Mouse (Mus musculus): Measurements from ENCODE around the gene Fam3c.

Gene Fam3c

GRCm38 (mm10) chr6:22356086-22356507 lies at the start of gene Fam3c:
Fam3c (minus strand) TSS chr6:22356243.
- peak; percentile 96 for DNase-seq (ENCODE audit: low read depth, low spot score)

GRCm38 (mm10) chr6:22405021-22405420 lies 49.0 kb upstream of the Fam3c start:
- no peak for DNase-seq (ENCODE audit: low read depth, low spot score)

GRCm38 (mm10) chr6:22403736-22404135 lies 47.7 kb upstream of the Fam3c start:
- no peak for DNase-seq (ENCODE audit: low read depth, low spot score)

- no peak for DNase-seq (ENCODE audit: low read depth, low spot score)
These were observed 47.3 kb upstream of the Fam3c start for GRCm38 (mm10) chr6:22403317-22403716.

- no peak for DNase-seq (ENCODE audit: low read depth, low spot score)
These were observed 46.6 kb upstream of the Fam3c start for GRCm38 (mm10) chr6:22402548-22403164.

GRCm38 (mm10) chr6:22402037-22402436 lies 46.0 kb upstream of the Fam3c start:
- DNase-seq (ENCODE audit: low read depth, low spot score), result no peak

GRCm38 (mm10) chr6:22398079-22398774 lies 42.2 kb upstream of the Fam3c start:
- no peak for DNase-seq (ENCODE audit: low read depth, low spot score)

GRCm38 (mm10) chr6:22395207-22395606 lies 39.2 kb upstream of the Fam3c start:
- no peak for DNase-seq (ENCODE audit: low read depth, low spot score)

GRCm38 (mm10) chr6:22390654-22391365 lies 34.8 kb upstream of the Fam3c start:
- peak; percentile 17 for DNase-seq (ENCODE audit: low read depth, low spot score)

- DNase-seq (ENCODE audit: low read depth, low spot score), result no peak
These were observed 29.3 kb upstream of the Fam3c start for GRCm38 (mm10) chr6:22385254-22385870.

- DNase-seq (ENCODE audit: low read depth, low spot score), result no peak
These were observed 24.2 kb upstream of the Fam3c start for GRCm38 (mm10) chr6:22380269-22380668.

GRCm38 (mm10) chr6:22379831-22380230 lies 23.8 kb upstream of the Fam3c start:
- DNase-seq (ENCODE audit: low read depth, low spot score), result no peak

GRCm38 (mm10) chr6:22378462-22378861 lies 22.4 kb upstream of the Fam3c start:
- DNase-seq (ENCODE audit: low read depth, low spot score), result peak; percentile 22

GRCm38 (mm10) chr6:22374791-22375190 lies 18.7 kb upstream of the Fam3c start:
- DNase-seq (ENCODE audit: low read depth, low spot score), result no peak

GRCm38 (mm10) chr6:22373476-22373875 lies 17.4 kb upstream of the Fam3c start:
- DNase-seq (ENCODE audit: low read depth, low spot score), result peak; percentile 74

GRCm38 (mm10) chr6:22366977-22367376 lies 10.9 kb upstream of the Fam3c start:
- DNase-seq (ENCODE audit: low read depth, low spot score), result no peak

- DNase-seq (ENCODE audit: low read depth, low spot score), result no peak
These were observed 7.5 kb upstream of the Fam3c start for GRCm38 (mm10) chr6:22363590-22363989.

- DNase-seq (ENCODE audit: low read depth, low spot score), result no peak
These were observed 5.9 kb upstream of the Fam3c start for GRCm38 (mm10) chr6:22361941-22362340.

GRCm38 (mm10) chr6:22359019-22359418 lies 3.0 kb upstream of the Fam3c start:
- no peak for DNase-seq (ENCODE audit: low read depth, low spot score)

GRCm38 (mm10) chr6:22357351-22357750 lies 1.3 kb upstream of the Fam3c start:
- no peak for DNase-seq (ENCODE audit: low read depth, low spot score)

GRCm38 (mm10) chr6:22355396-22356085 lies 502 bp downstream of the Fam3c start:
- DNase-seq (ENCODE audit: low read depth, low spot score), result no peak

- DNase-seq (ENCODE audit: low read depth, low spot score), result no peak
These were observed 1.4 kb downstream of the Fam3c start for GRCm38 (mm10) chr6:22354675-22355074.

Data from brain, adult 2 months (tissue).